Mouse (Mus musculus): ENCODE data around the gene 4930442H23Rik. TPM values are rescaled to one million over a fixed set of nuclear protein-coding genes. Genes with fewer than 3 reads are reported as not detected.
"Not testable (repeated sequence)": the region's sequence is repeated elsewhere in the genome, so short reads cannot be mapped to it uniquely, and the experiment has no call there.

Gene 4930442H23Rik
- polyA plus RNA-seq, 1 experiment = not detected

- Histone ChIP-seq H3K4me1 (ENCODE audit: control insufficient read depth, insufficient read depth, low read length) (peaks cover 15% of the 10 kb centered on the region), H3K27ac (ENCODE audit: insufficient read depth, low read depth, low read length) (peak overlapping the region; percentile 47), H3K4me3 (ENCODE audit: insufficient read depth, low read length) (no peak overlapping the region)
- TF ChIP-seq POLR2A (IDR thresholded peaks at IDR 0.05; ENCODE audit: borderline replicate concordance, low read depth, low read length) (no peak), CTCF (IDR thresholded peaks at IDR 0.05; ENCODE audit: low read depth, low read length) (0 out of 2 replicates have a peak, but pooled peaks have one; percentile 10)
Observed at GRCm38 (mm10) chr10:81190912-81191321, 7.3 kb upstream of the 4930442H23Rik start.

GRCm38 (mm10) chr10:81190236-81190911, 6.7 kb upstream of the 4930442H23Rik start:
- Histone ChIP-seq H3K27ac (ENCODE audit: insufficient read depth, low read depth, low read length) (peak overlapping the region; percentile 47; the same call in 1 of the 2 replicates), H3K4me3 (ENCODE audit: insufficient read depth, low read length) (no peak overlapping the region), H3K4me1 (ENCODE audit: control insufficient read depth, insufficient read depth, low read length) (peaks cover 18% of the 10 kb centered on the region)
- TF ChIP-seq CTCF (IDR thresholded peaks at IDR 0.05; ENCODE audit: low read depth, low read length) (peak; percentile 35), POLR2A (IDR thresholded peaks at IDR 0.05; ENCODE audit: borderline replicate concordance, low read depth, low read length) (no peak)

DNA sequence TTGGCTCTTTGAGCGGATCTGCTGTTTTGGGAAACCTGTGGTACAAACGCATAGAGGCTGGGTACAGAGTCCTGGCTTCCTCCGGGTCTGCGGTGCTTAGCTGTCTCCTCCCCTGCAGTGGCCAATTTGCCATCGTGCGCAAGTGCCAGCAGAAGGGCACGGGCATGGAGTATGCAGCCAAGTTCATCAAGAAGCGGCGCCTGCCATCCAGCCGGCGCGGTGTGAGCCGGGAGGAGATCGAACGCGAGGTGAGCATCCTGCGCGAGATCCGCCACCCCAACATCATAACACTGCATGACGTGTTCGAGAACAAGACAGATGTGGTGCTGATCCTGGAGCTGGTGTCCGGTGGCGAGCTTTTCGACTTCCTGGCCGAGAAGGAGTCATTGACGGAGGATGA, 6.2 kb upstream of the 4930442H23Rik start:
- H3K4me1 ChIP-seq (ENCODE audit: control insufficient read depth, insufficient read depth, low read length) = peaks cover 22% of the 10 kb centered on the region
- no peak overlapping the region for H3K27ac ChIP-seq (ENCODE audit: insufficient read depth, low read depth, low read length)
- TF ChIP-seq POLR2A (IDR thresholded peaks at IDR 0.05; ENCODE audit: borderline replicate concordance, low read depth, low read length) (no peak), CTCF (IDR thresholded peaks at IDR 0.05; ENCODE audit: low read depth, low read length) (no peak)
- H3K4me3 ChIP-seq (ENCODE audit: insufficient read depth, low read length) = no peak overlapping the region

DNA sequence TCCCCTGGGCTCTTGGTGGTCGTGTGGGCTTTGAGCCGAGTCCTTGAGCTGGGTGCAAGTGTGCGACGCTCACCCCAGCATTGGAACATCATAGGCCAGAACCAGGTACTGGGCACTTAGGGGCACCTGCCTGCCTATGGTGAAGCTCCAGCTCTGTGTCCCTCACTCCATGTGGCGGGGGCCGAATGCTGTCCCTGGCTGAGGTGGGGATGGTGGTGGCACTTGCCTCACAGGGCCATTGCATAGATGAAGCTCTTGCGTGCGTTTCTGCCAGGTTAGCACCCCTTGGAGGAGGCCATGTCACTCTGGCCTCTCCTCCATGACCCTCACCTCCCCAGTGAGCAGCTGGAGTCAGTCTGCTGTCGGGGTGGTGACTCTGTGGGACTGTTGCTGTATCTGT, 3.5 kb upstream of the 4930442H23Rik start:
- H3K4me3 ChIP-seq (ENCODE audit: insufficient read depth, low read length) = no peak overlapping the region
- peaks cover 31% of the 10 kb centered on the region for H3K4me1 ChIP-seq (ENCODE audit: control insufficient read depth, insufficient read depth, low read length)
- no peak overlapping the region for H3K27ac ChIP-seq (ENCODE audit: insufficient read depth, low read depth, low read length)
- TF ChIP-seq POLR2A (IDR thresholded peaks at IDR 0.05; ENCODE audit: borderline replicate concordance, low read depth, low read length) = no peak
- no peak for TF ChIP-seq CTCF (IDR thresholded peaks at IDR 0.05; ENCODE audit: low read depth, low read length)

- H3K4me1 ChIP-seq (ENCODE audit: control insufficient read depth, insufficient read depth, low read length) = peaks cover 16% of the 10 kb centered on the region
- TF ChIP-seq POLR2A (IDR thresholded peaks at IDR 0.05; ENCODE audit: borderline replicate concordance, low read depth, low read length) (no peak), CTCF (IDR thresholded peaks at IDR 0.05; ENCODE audit: low read depth, low read length) (no peak)
- H3K4me3 ChIP-seq (ENCODE audit: insufficient read depth, low read length) = no peak overlapping the region
- peak overlapping the region; percentile 74 for H3K27ac ChIP-seq (ENCODE audit: insufficient read depth, low read depth, low read length)
Observed at GRCm38 (mm10) chr10:81184765-81185164, 1.1 kb upstream of the 4930442H23Rik start.

GRCm38 (mm10) chr10:81182336-81183333, 1.0 kb downstream of the 4930442H23Rik start, which contains the start of gene Dapk3:
Gene Dapk3 (plus strand): TSS chr10:81183005.
- TF ChIP-seq POLR2A (IDR thresholded peaks at IDR 0.05; ENCODE audit: borderline replicate concordance, low read depth, low read length) = no peak
- TF ChIP-seq CTCF (IDR thresholded peaks at IDR 0.05; ENCODE audit: low read depth, low read length) = no peak

DNA sequence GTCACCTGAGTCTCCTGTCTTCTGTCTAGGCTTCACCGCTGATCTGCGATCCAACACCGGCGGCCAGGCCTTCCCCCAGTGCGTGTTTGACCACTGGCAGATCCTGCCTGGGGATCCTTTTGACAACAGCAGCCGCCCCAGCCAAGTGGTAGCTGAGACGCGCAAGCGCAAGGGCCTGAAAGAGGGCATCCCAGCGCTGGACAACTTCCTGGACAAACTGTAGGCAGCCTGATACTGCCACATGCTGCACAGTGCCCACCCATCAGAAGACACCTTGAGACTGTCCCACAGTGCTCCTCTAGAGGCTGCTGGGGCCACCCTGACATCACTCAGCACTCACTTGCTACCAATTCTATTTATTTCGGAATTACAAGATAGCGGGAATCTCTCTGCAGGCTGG, 1.8 kb downstream of the 4930442H23Rik start:
- H3K27ac ChIP-seq (ENCODE audit: insufficient read depth, low read depth, low read length); H3K4me3 ChIP-seq (ENCODE audit: insufficient read depth, low read length): not testable (repeated sequence)
- H3K4me1 ChIP-seq (ENCODE audit: control insufficient read depth, insufficient read depth, low read length) = peaks cover 20% of the 10 kb centered on the region

More at GRCm38 (mm10) chr10:81182336-81183333, 1.0 kb downstream of the 4930442H23Rik start, which contains the start of gene Dapk3:
- H3K4me3 ChIP-seq (ENCODE audit: insufficient read depth, low read length) = peak within 1 kb of the TSS; percentile 86
- H3K27ac ChIP-seq (ENCODE audit: insufficient read depth, low read depth, low read length) = peak within 1 kb of the TSS; percentile 82
- peaks cover 20% of the 10 kb centered on the region for H3K4me1 ChIP-seq (ENCODE audit: control insufficient read depth, insufficient read depth, low read length)

- H3K27ac ChIP-seq (ENCODE audit: insufficient read depth, low read depth, low read length) = no peak overlapping the region
- peaks cover 21% of the 10 kb centered on the region for H3K4me1 ChIP-seq (ENCODE audit: control insufficient read depth, insufficient read depth, low read length)
Observed at GRCm38 (mm10) chr10:81180946-81181345, 2.7 kb downstream of the 4930442H23Rik start.

DNA sequence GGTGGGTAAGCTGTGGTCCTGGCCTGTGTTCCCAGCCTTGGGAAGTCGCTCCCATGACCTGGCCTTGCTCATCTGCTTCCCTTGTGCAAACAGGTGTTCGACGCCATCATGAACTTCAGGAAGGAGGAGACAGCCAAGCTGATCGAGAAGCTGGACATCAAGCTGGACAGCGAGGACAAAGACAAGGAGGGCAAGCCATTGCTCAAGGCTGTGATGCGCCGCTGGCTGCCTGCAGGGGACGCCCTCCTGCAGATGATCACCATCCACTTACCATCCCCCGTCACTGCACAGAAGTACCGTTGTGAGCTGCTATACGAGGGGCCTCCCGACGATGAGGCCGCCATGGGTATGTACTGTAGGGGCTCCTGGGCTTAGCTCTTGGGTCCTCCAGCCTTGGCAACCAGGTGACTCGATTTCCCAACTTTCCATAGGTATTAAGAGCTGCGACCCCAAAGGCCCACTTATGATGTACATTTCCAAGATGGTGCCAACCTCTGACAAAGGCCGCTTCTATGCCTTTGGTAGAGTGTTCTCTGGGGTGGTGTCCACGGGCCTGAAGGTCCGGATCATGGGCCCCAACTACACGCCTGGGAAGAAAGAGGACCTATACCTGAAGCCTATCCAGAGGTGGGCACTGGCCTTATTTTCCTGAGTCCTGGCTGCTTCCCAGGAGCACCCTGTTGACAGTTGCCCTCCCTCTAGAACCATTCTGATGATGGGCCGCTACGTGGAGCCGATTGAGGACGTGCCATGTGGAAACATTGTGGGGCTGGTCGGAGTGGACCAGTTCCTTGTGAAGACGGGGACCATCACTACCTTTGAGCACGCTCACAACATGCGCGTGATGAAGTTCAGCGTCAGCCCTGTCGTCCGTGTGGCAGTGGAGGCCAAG, 4.0 kb downstream of the 4930442H23Rik start:
- no peak overlapping the region for H3K27ac ChIP-seq (ENCODE audit: insufficient read depth, low read depth, low read length)
- no peak for TF ChIP-seq CTCF (IDR thresholded peaks at IDR 0.05; ENCODE audit: low read depth, low read length)
- TF ChIP-seq POLR2A (IDR thresholded peaks at IDR 0.05; ENCODE audit: borderline replicate concordance, low read depth, low read length) = no peak

More at GRCm38 (mm10) chr10:81180946-81181345, 2.7 kb downstream of the 4930442H23Rik start:
- no peak overlapping the region for H3K4me3 ChIP-seq (ENCODE audit: insufficient read depth, low read length)
- TF ChIP-seq CTCF (IDR thresholded peaks at IDR 0.05; ENCODE audit: low read depth, low read length) = no peak
- TF ChIP-seq POLR2A (IDR thresholded peaks at IDR 0.05; ENCODE audit: borderline replicate concordance, low read depth, low read length) = no peak

More for the DNA sequence above, 4.0 kb downstream of the 4930442H23Rik start:
- H3K4me3 ChIP-seq (ENCODE audit: insufficient read depth, low read length) = no peak overlapping the region
- H3K4me1 ChIP-seq (ENCODE audit: control insufficient read depth, insufficient read depth, low read length) = peaks cover 20% of the 10 kb centered on the region

Measured in bone marrow macrophage, adult 2 months (primary cell).